In the genomic region with DNA sequence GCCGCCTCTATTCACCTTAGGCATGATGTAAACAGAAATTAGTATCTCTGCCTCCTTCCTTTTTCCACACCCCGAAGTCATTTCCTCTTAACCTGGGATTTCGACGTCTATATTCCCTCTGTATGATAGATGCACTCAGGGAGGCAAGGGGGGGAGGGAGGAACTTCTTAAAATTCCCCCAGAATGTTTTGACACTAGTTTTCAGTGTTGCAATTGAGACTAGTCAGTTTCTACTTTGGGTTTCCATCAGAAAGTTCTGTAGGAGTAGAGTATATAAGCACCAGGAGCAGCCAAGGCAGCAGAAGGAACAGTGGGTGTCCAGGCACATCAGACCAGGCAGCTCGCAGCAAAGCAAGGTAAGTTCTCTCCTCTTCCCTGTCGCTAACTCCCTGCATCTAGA, we compare ENCODE assay signal across 10 mouse cellular contexts. TPM values are rescaled to one million over a fixed set of nuclear protein-coding genes. Genes with fewer than 3 reads are reported as not detected.
DNase-seq lines count a peak whose midpoint lies in the region; ATAC-seq and TF ChIP-seq lines count a peak whose summit lies in the region.
"Had no signal": no experiment of that assay in that cellular context is flagged by ENCODE, and none has a peak within 500 bp of the region (broad histone marks: within the 10 kb centered on the region; RNA-seq: fewer than 3 reads in every experiment).

A gene (plus strand): TSS at position 301 of the 400 bp plus-strand sequence.

- no peak for TF ChIP-seq CTCF in lung, embryonic 14.5 days (IDR thresholded peaks at IDR 0.05; ENCODE audit: low read depth)

- no peaks in the 10 kb centered on the region for H3K36me3 ChIP-seq in lung, embryonic 14.5 days (ENCODE audit: insufficient read depth)
- H3K36me3 ChIP-seq in forebrain, embryonic 13.5 days (ENCODE audit: poor library complexity, severe bottlenecking), result no peaks in the 10 kb centered on the region
- no peaks in the 10 kb centered on the region for H3K36me3 ChIP-seq in limb, embryonic 10.5 days
- H3K36me3 ChIP-seq in neural tube, embryonic 14.5 days (ENCODE audit: control insufficient read depth, insufficient read depth, low read length), result no peaks in the 10 kb centered on the region

- peak within 1 kb of the TSS; percentile 62 for H3K4me2 ChIP-seq in lung, embryonic 14.5 days
- peak within 1 kb of the TSS; percentile 58 for H3K4me2 ChIP-seq in forebrain, embryonic 13.5 days
- H3K4me2 ChIP-seq in neural tube, embryonic 14.5 days (ENCODE audit: low read depth, low read length), result peak within 1 kb of the TSS; percentile 35

- no peaks in the 10 kb centered on the region for H3K27me3 ChIP-seq in lung, embryonic 14.5 days (ENCODE audit: insufficient read depth, low read length)
- H3K27me3 ChIP-seq in forebrain, embryonic 13.5 days, result 0 out of 2 replicates have a peak, but pooled peaks cover 5% of the 10 kb centered on the region
- 0 out of 2 replicates have a peak, but pooled peaks cover 5% of the 10 kb centered on the region for H3K27me3 ChIP-seq in limb, embryonic 10.5 days (ENCODE audit: low read depth, poor library complexity, severe bottlenecking)
- H3K27me3 ChIP-seq in neural tube, embryonic 14.5 days (ENCODE audit: control insufficient read depth, insufficient read depth, low read length), result no peaks in the 10 kb centered on the region

- no peaks in the 10 kb centered on the region for H3K4me1 ChIP-seq in lung, embryonic 14.5 days (ENCODE audit: insufficient read depth)
- H3K4me1 ChIP-seq in forebrain, embryonic 13.5 days, result peaks cover 11% of the 10 kb centered on the region; the same call in 1 of the 2 replicates
- no peaks in the 10 kb centered on the region for H3K4me1 ChIP-seq in limb, embryonic 10.5 days
- H3K4me1 ChIP-seq in neural tube, embryonic 14.5 days (ENCODE audit: control insufficient read depth, insufficient read depth, low read length), result 0 out of 2 replicates have a peak, but pooled peaks cover 6% of the 10 kb centered on the region

- 63% methylated on average over 6 of the region's 6 CpGs for WGBS in lung, embryonic 14.5 days
- 78% methylated on average over 6 of the region's 6 CpGs for WGBS in forebrain, embryonic 13.5 days
- 82% methylated on average over 6 of the region's 6 CpGs for WGBS in limb, embryonic 10.5 days
- WGBS in neural tube, embryonic 14.5 days, result 80% methylated on average over 6 of the region's 6 CpGs

- H3K9ac ChIP-seq in lung, embryonic 14.5 days, result peak within 1 kb of the TSS; percentile 40
- peak within 1 kb of the TSS; percentile 41; the same call in 1 of the 2 replicates for H3K9ac ChIP-seq in forebrain, embryonic 13.5 days
- no peak within 1 kb of the TSS for H3K9ac ChIP-seq in neural tube, embryonic 14.5 days (replicated peaks; ENCODE audit: low read depth, low read length)

- intact Hi-C loops in gastrocnemius, postnatal 36 days (cut with DNase I), result no loop called here

- H3K9me3 ChIP-seq in lung, embryonic 14.5 days (ENCODE audit: low read depth, low read length), result no peaks in the 10 kb centered on the region
- no peaks in the 10 kb centered on the region for H3K9me3 ChIP-seq in forebrain, embryonic 13.5 days (replicated peaks)
- H3K9me3 ChIP-seq in limb, embryonic 10.5 days (replicated peaks), result no peaks in the 10 kb centered on the region
- H3K9me3 ChIP-seq in neural tube, embryonic 14.5 days (ENCODE audit: control insufficient read depth, low read length), result no peaks in the 10 kb centered on the region

- ATAC-seq in lung, embryonic 14.5 days (ENCODE audit: insufficient read depth), result no peak
- ATAC-seq in forebrain, embryonic 13.5 days, result no peak
- ATAC-seq in neural tube, embryonic 14.5 days (ENCODE audit: low read depth), result no peak

- peak within 1 kb of the TSS; percentile 27 for H3K4me3 ChIP-seq in lung, embryonic 14.5 days (ENCODE audit: low read depth, low read length)
- H3K4me3 ChIP-seq in forebrain, embryonic 13.5 days, result peak within 1 kb of the TSS; percentile 29
- peak within 1 kb of the TSS; percentile 52 for H3K4me3 ChIP-seq in limb, embryonic 10.5 days
- peak within 1 kb of the TSS; percentile 3; the same call in 1 of the 2 replicates for H3K4me3 ChIP-seq in neural tube, embryonic 14.5 days (ENCODE audit: low read depth, low read length)

- DNase-seq in lung, embryonic 14.5 days, result no peak
- no peak for DNase-seq in lung, postnatal 14 days
- DNase-seq in limb, embryonic 10.5 days (ENCODE audit: low spot score), result no peak
- DNase-seq in cerebellum, adult 18-20 months, result no peak
- no peak for DNase-seq in gastrocnemius, postnatal 36 days
- DNase-seq in layer of hippocampus, adult 11-12 months (ENCODE audit: low spot score), result no peak
- DNase-seq: cerebellum, postnatal 25 days; kidney, postnatal 36 days had no signal

- H3K27ac ChIP-seq in lung, embryonic 14.5 days (ENCODE audit: low read depth), result no peak within 1 kb of the TSS
- H3K27ac ChIP-seq in forebrain, embryonic 13.5 days, result no peak within 1 kb of the TSS
- peak within 1 kb of the TSS; percentile 44 for H3K27ac ChIP-seq in limb, embryonic 10.5 days
- H3K27ac ChIP-seq in neural tube, embryonic 14.5 days (ENCODE audit: low read depth, low read length), result no peak within 1 kb of the TSS

RNA-seq across cellular contexts. Expression of the gene that starts here (rescaled TPM):
- polyA plus RNA-seq in lung, embryonic 14.5 days (2014; fragmentation: Nextera tagmentation; extraction: Ambion mirVana), result not detected in 2 replicates
- polyA plus RNA-seq in forebrain, embryonic 13.5 days (2015; fragmentation: Nextera tagmentation; extraction: Ambion mirVana), result not detected in 2 replicates
- polyA plus RNA-seq in limb, embryonic 10.5 days (2016; fragmentation: Nextera tagmentation; extraction: Ambion mirVana), result not detected in 2 replicates
- not detected in 2 replicates for polyA plus RNA-seq in neural tube, embryonic 14.5 days (2014; fragmentation: Nextera tagmentation; extraction: Ambion mirVana)
- not detected for total RNA-seq in gastrocnemius, postnatal 36 days (2021)
